9 mouse cellular contexts compared by ENCODE assay signal in genomic region chr17:31821136-31821933, GRCm38 (mm10). TPM values are rescaled to one million over a fixed set of nuclear protein-coding genes. Genes with fewer than 3 reads are reported as not detected.
DNase-seq lines count a peak whose midpoint lies in the region; ATAC-seq and TF ChIP-seq lines count a peak whose summit lies in the region.
"Had no signal": no experiment of that assay in that cellular context is flagged by ENCODE, and none has a peak within 500 bp of the region (broad histone marks: within the 10 kb centered on the region; RNA-seq: fewer than 3 reads in every experiment).

No protein-coding gene starts in this region.

- no peak for DNase-seq in hindbrain, embryonic 14.5 days (ENCODE audit: low spot score)
- no peak for DNase-seq in ES-E14 (ENCODE audit: low read depth, low spot score)
- DNase-seq in heart, postnatal 0 days (ENCODE audit: low spot score) = no peak
- peak; percentile 54 to 65 for DNase-seq in spleen, adult 2 months (ENCODE audit: low read depth in 1 of 2, low spot score in 2 of 2)
- DNase-seq in right cerebral cortex, postnatal 36 days (ENCODE audit: low spot score in 2 of 2) = no peak
- no peak for DNase-seq in right cerebral cortex, postnatal 14 days
- DNase-seq in c-Kit-positive CD71-positive TER-119-positive erythroid progenitor cells, embryonic 14.5 days (ENCODE audit: low spot score) = no peak

- H3K36me3 ChIP-seq in hindbrain, embryonic 12.5 days = no peaks in the 10 kb centered on the region
- H3K36me3 ChIP-seq in hindbrain, embryonic 14.5 days (replicated peaks; ENCODE audit: control insufficient read depth, insufficient read depth) = no peaks in the 10 kb centered on the region
- H3K36me3 ChIP-seq in ES-E14 (ENCODE audit: control insufficient read depth, insufficient read depth, low read length, poor library complexity, severe bottlenecking) = no peaks in the 10 kb centered on the region
- H3K36me3 ChIP-seq in heart, postnatal 0 days (replicated peaks; ENCODE audit: control insufficient read depth, insufficient read depth, low read length) = no peaks in the 10 kb centered on the region
- no peaks in the 10 kb centered on the region for H3K36me3 ChIP-seq in spleen, adult 2 months (ENCODE audit: control insufficient read depth, insufficient read depth, low read length)
- H3K36me3 ChIP-seq: limb, embryonic 13.5 days had no signal

- H3K4me3 ChIP-seq in hindbrain, embryonic 12.5 days = no peak overlapping the region
- no peak overlapping the region for H3K4me3 ChIP-seq in hindbrain, embryonic 14.5 days (replicated peaks; ENCODE audit: low read length)
- peak overlapping the region; percentile 33 to 35; a peak in 3 of 4 replicates for H3K4me3 ChIP-seq in ES-E14 (ENCODE audit: insufficient read depth in 1 of 2, low read depth in 1 of 2, low read length in 2 of 2, poor library complexity in 1 of 2, severe bottlenecking in 1 of 2)
- H3K4me3 ChIP-seq in heart, postnatal 0 days (ENCODE audit: low read depth, low read length) = no peak overlapping the region
- peak overlapping the region; percentile 14; the same call in 1 of the 2 replicates for H3K4me3 ChIP-seq in spleen, adult 2 months (ENCODE audit: extremely low read depth, insufficient read depth, insufficient read length)
- H3K4me3 ChIP-seq: limb, embryonic 13.5 days had no signal

- in situ Hi-C loops in ES-E14 (cut with MboI; ENCODE audit: low sequenced_read_pairs in 2 of 2, unreplicated experiment in 2 of 2) = no loop called here

- H3K27me3 ChIP-seq in hindbrain, embryonic 12.5 days = 0 out of 2 replicates have a peak, but pooled peaks cover 3% of the 10 kb centered on the region
- H3K27me3 ChIP-seq in hindbrain, embryonic 14.5 days (ENCODE audit: control insufficient read depth, insufficient read depth, low read length) = no peaks in the 10 kb centered on the region
- no peaks in the 10 kb centered on the region for H3K27me3 ChIP-seq in heart, postnatal 0 days (ENCODE audit: control insufficient read depth, insufficient read depth, low read length)
- H3K27me3 ChIP-seq in spleen, adult 2 months (ENCODE audit: control insufficient read depth, insufficient read depth, low read length) = no peaks in the 10 kb centered on the region
- H3K27me3 ChIP-seq: limb, embryonic 13.5 days had no signal

- H3K4me1 ChIP-seq in hindbrain, embryonic 12.5 days = peaks cover 32% of the 10 kb centered on the region
- H3K4me1 ChIP-seq in hindbrain, embryonic 14.5 days (replicated peaks; ENCODE audit: control insufficient read depth, insufficient read depth, low read length) = peaks cover 13% of the 10 kb centered on the region
- H3K4me1 ChIP-seq in ES-E14 (ENCODE audit: control insufficient read depth in 2 of 2, insufficient read depth in 2 of 2, low read length in 2 of 2, poor library complexity in 1 of 2) = peaks cover 17 to 41% of the 10 kb centered on the region in 2 experiments
- H3K4me1 ChIP-seq in heart, postnatal 0 days (ENCODE audit: control insufficient read depth, insufficient read depth) = peaks cover 9% of the 10 kb centered on the region
- peaks cover 35% of the 10 kb centered on the region for H3K4me1 ChIP-seq in spleen, adult 2 months (ENCODE audit: control insufficient read depth, insufficient read depth, insufficient read length)

- no peak overlapping the region for H3K27ac ChIP-seq in hindbrain, embryonic 12.5 days
- H3K27ac ChIP-seq in hindbrain, embryonic 14.5 days = no peak overlapping the region
- H3K27ac ChIP-seq in ES-E14 (ENCODE audit: insufficient read depth, low read depth, low read length, poor library complexity, severe bottlenecking) = peak overlapping the region; percentile 91; the same call in 1 of the 2 replicates
- no peak overlapping the region for H3K27ac ChIP-seq in heart, postnatal 0 days (ENCODE audit: low read depth)
- peak overlapping the region; percentile 94 for H3K27ac ChIP-seq in spleen, adult 2 months (ENCODE audit: insufficient read depth, low read length)
- H3K27ac ChIP-seq: limb, embryonic 13.5 days had no signal

- H3K4me2 ChIP-seq in hindbrain, embryonic 12.5 days (replicated peaks) = no peak overlapping the region
- H3K4me2 ChIP-seq in hindbrain, embryonic 14.5 days (replicated peaks) = no peak overlapping the region
- H3K4me2 ChIP-seq in heart, postnatal 0 days (ENCODE audit: low read depth, low read length) = no peak overlapping the region
- H3K4me2 ChIP-seq: limb, embryonic 13.5 days had no signal

- TF ChIP-seq EP300 in heart, postnatal 0 days (IDR thresholded peaks at IDR 0.05; ENCODE audit: low read depth) = no peak

- H3K9me3 ChIP-seq in hindbrain, embryonic 12.5 days (replicated peaks) = no peaks in the 10 kb centered on the region
- H3K9me3 ChIP-seq in hindbrain, embryonic 14.5 days (ENCODE audit: control insufficient read depth, low read length) = no peaks in the 10 kb centered on the region
- no peaks in the 10 kb centered on the region for H3K9me3 ChIP-seq in ES-E14 (ENCODE audit: control insufficient read depth, insufficient read depth, low read depth, low read length)
- no peaks in the 10 kb centered on the region for H3K9me3 ChIP-seq in heart, postnatal 0 days (replicated peaks; ENCODE audit: control insufficient read depth, low read length)
- H3K9me3 ChIP-seq: limb, embryonic 13.5 days had no signal

- ATAC-seq in hindbrain, embryonic 12.5 days (ENCODE audit: low FRiP score) = no peak
- ATAC-seq in hindbrain, embryonic 14.5 days (ENCODE audit: low FRiP score) = no peak
- peak; percentile 33; the same call in 1 of the 2 replicates for ATAC-seq in heart, postnatal 0 days (ENCODE audit: insufficient read depth, low read depth)

- TF ChIP-seq CTCF in heart, postnatal 0 days (IDR thresholded peaks at IDR 0.05; ENCODE audit: low read depth) = no peak
- TF ChIP-seq CTCF in spleen, adult 2 months (IDR thresholded peaks at IDR 0.05; ENCODE audit: extremely low read depth, insufficient read depth, insufficient read length, insufficient replicate concordance) = no peak

- H3K9ac ChIP-seq in hindbrain, embryonic 12.5 days = peak overlapping the region; percentile 13; the same call in 1 of the 2 replicates
- H3K9ac ChIP-seq in hindbrain, embryonic 14.5 days = no peak overlapping the region; the same call in 1 of the 2 replicates
- peak overlapping the region; percentile 52 for H3K9ac ChIP-seq in ES-E14 (ENCODE audit: insufficient read depth, low read depth, low read length, poor library complexity, severe bottlenecking)
- no peak overlapping the region; the same call in 1 of the 2 replicates for H3K9ac ChIP-seq in heart, postnatal 0 days (replicated peaks; ENCODE audit: low read depth, low read length)
- H3K9ac ChIP-seq: limb, embryonic 13.5 days had no signal

- WGBS in hindbrain, embryonic 12.5 days = 49% methylated on average over 13 of the region's 13 CpGs
- WGBS in hindbrain, embryonic 14.5 days = 44% methylated on average over 12 of the region's 13 CpGs
- 36% methylated on average over 12 of the region's 13 CpGs for WGBS in heart, postnatal 0 days
- WGBS in spleen, adult 2 months = 13% methylated on average over 13 of the region's 13 CpGs

- 0 out of 2 replicates have a peak, but pooled peaks have one; percentile 11 for TF ChIP-seq POLR2A in spleen, adult 2 months (IDR thresholded peaks at IDR 0.05; ENCODE audit: low read depth, low read length)

TF ChIP-seq in ES-E14, 5 proteins besides CTCF, POLR2A, EP300 and RAD21:
- TF ChIP-seq ZC3H11A (IDR thresholded peaks at IDR 0.05; ENCODE audit: borderline replicate concordance, low read depth, low read length) = no peak
- no peak for TF ChIP-seq ZNF384 (IDR thresholded peaks at IDR 0.05; ENCODE audit: low read depth, low read length)
- TF ChIP-seq MAFK (IDR thresholded peaks at IDR 0.05; ENCODE audit: insufficient read depth, low read depth, low read length) = no peak
- no peak for TF ChIP-seq HCFC1 (IDR thresholded peaks at IDR 0.05; ENCODE audit: borderline replicate concordance, insufficient read depth, low read length)
- TF ChIP-seq CHD2 (IDR thresholded peaks at IDR 0.05; ENCODE audit: low read depth, low read length) = no peak

RNA-seq across cellular contexts. Expression of gene Sik1, which starts 34.3 kb away (rescaled TPM):
- polyA plus RNA-seq in hindbrain, embryonic 12.5 days (2016; fragmentation: Nextera tagmentation; extraction: Ambion mirVana) = 16.5 and 18.9 TPM in 2 replicates
- 17.0 and 20.5 TPM in 2 replicates for polyA plus RNA-seq in hindbrain, embryonic 14.5 days (2014; fragmentation: Nextera tagmentation; extraction: Ambion mirVana)
- total RNA-seq in ES-E14 (2012; rRNA removed) = 35.0 and 41.2 TPM in 2 replicates
- 31.9 and 47.6 TPM in 2 replicates for total RNA-seq in heart, postnatal 0 days (2014; rRNA removed; ENCODE audit: low replicate concordance)
- polyA plus RNA-seq in heart, postnatal 0 days (2015; fragmentation: Nextera tagmentation; extraction: Ambion mirVana) = 7.7 and 10.9 TPM in 2 replicates
- 56.4 and 67.8 TPM in 2 replicates for polyA plus RNA-seq in spleen, adult 2 months (2012; rRNA removed)

Comparison
In these comparisons a context has a peak if more than half of its experiments do, and no peak if none do; other contexts are left out.
1. H3K9ac ChIP-seq: peak in hindbrain, embryonic 12.5 days (single experiment) and ES-E14 (single experiment); none in hindbrain, embryonic 14.5 days (single experiment) and heart, postnatal 0 days (single experiment).
2. H3K27ac ChIP-seq: peak in ES-E14 (single experiment) and spleen, adult 2 months (single experiment); none in hindbrain, embryonic 12.5 days (single experiment), hindbrain, embryonic 14.5 days (single experiment) and heart, postnatal 0 days (single experiment).
3. H3K4me3 ChIP-seq: peak in ES-E14 (2 of 2) and spleen, adult 2 months (single experiment); none in hindbrain, embryonic 12.5 days (single experiment), hindbrain, embryonic 14.5 days (single experiment) and heart, postnatal 0 days (single experiment).
4. DNase-seq: peak in spleen, adult 2 months (2 of 2); none in hindbrain, embryonic 14.5 days (single experiment), ES-E14 (single experiment), heart, postnatal 0 days (single experiment), right cerebral cortex, postnatal 36 days (0 of 2), right cerebral cortex, postnatal 14 days (single experiment) and c-Kit-positive CD71-positive TER-119-positive erythroid progenitor cells, embryonic 14.5 days (single experiment).